Mouse (Mus musculus): ENCODE results near the gene Zer1. TPM values are rescaled to one million over a fixed set of nuclear protein-coding genes. Genes with fewer than 3 reads are reported as not detected.
A peak's percentile ranks its signal among the peaks of the same experiment; 100 is the strongest.

Zer1 gene
- polyA plus RNA-seq, 1 experiment from 2014 or later: 14.5 TPM

DNA sequence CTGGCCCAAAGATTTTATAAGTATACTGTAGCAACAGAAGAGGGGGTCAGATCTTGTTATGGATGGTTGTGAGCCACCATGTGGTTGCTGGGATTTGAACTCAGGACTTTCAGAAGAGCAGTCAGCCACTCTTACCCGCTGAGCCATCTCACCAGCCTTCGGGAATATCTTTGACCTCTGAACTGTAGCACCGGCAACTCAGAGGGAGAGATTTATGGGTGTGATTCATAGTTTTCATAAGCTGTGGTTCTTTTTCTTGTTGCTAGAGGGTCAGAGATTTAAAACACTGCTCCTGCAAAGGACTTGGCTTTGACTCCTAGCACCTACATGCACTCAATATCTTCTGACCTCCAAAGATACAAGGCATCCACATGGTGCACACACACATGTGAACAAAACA lies 48.8 kb downstream of the Zer1 start:
- Histone ChIP-seq H3K4me1 (peaks cover 14% of the 10 kb centered on the region), H3K4me2 (replicated peaks) (no peak overlapping the region), H3K27me3 (no peaks in the 10 kb centered on the region), H3K4me3 (no peak overlapping the region), H3K9me3 (no peaks in the 10 kb centered on the region), H3K27ac (replicated peaks) (no peak overlapping the region), H3K9ac (replicated peaks) (no peak overlapping the region), H3K36me3 (peaks cover 13% of the 10 kb centered on the region)
- 94% methylated on average over 3 of the region's 3 CpGs for WGBS
- ATAC-seq (replicated peaks): no peak

DNA sequence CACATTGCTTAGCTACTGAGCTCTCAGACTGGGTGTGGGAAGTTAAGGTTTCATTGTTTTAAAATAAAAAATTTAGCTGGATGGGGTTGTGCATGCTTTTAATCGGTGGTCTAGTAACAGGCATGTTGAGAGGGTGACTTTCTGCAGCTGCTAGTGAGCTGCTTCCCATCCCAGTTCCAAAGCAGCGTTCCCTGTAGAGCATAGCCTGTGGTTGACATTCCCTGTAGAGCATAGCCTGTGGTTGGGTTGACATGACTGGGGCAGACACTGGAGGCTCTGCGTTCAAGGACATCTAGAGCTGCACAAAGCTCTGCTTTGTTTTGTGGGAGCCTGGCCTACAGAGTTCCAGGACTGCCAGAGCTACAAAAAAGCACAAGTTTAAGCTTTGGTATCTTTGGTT lies 51.1 kb downstream of the Zer1 start:
- Histone ChIP-seq H3K9me3 (no peaks in the 10 kb centered on the region), H3K9ac (replicated peaks) (no peak overlapping the region), H3K4me2 (replicated peaks) (no peak overlapping the region), H3K4me1 (peaks cover 17% of the 10 kb centered on the region), H3K27ac (replicated peaks) (no peak overlapping the region), H3K36me3 (peaks cover 34% of the 10 kb centered on the region), H3K4me3 (no peak overlapping the region), H3K27me3 (no peaks in the 10 kb centered on the region)
- WGBS: 79% methylated on average over 3 of the region's 3 CpGs
- no peak for ATAC-seq (replicated peaks)

GRCm38 (mm10) chr2:30072875-30073274 lies 51.5 kb downstream of the Zer1 start:
- ATAC-seq (replicated peaks): no peak
- Histone ChIP-seq H3K4me2 (replicated peaks) (no peak overlapping the region), H3K9ac (replicated peaks) (no peak overlapping the region), H3K27me3 (no peaks in the 10 kb centered on the region), H3K9me3 (no peaks in the 10 kb centered on the region), H3K4me1 (peaks cover 17% of the 10 kb centered on the region), H3K4me3 (no peak overlapping the region), H3K36me3 (peaks cover 34% of the 10 kb centered on the region), H3K27ac (replicated peaks) (no peak overlapping the region)
- WGBS: 67% methylated on average over 7 of the region's 7 CpGs

- peaks cover 31% of the 10 kb centered on the region for H3K4me1 ChIP-seq
- ATAC-seq (replicated peaks): no peak
- peak overlapping the region; percentile 98 for H3K9ac ChIP-seq (replicated peaks)
- peak overlapping the region; percentile 68 for H3K4me2 ChIP-seq (replicated peaks)
- 9% methylated on average over 7 of the region's 7 CpGs for WGBS
- peak overlapping the region; percentile 97 for H3K4me3 ChIP-seq
- no peaks in the 10 kb centered on the region for H3K27me3 ChIP-seq
- no peak overlapping the region for H3K27ac ChIP-seq (replicated peaks)
- H3K9me3 ChIP-seq: no peaks in the 10 kb centered on the region
- H3K36me3 ChIP-seq: peaks cover 32% of the 10 kb centered on the region
These were observed 56.4 kb downstream of the Zer1 start for GRCm38 (mm10) chr2:30067962-30068361.

DNA sequence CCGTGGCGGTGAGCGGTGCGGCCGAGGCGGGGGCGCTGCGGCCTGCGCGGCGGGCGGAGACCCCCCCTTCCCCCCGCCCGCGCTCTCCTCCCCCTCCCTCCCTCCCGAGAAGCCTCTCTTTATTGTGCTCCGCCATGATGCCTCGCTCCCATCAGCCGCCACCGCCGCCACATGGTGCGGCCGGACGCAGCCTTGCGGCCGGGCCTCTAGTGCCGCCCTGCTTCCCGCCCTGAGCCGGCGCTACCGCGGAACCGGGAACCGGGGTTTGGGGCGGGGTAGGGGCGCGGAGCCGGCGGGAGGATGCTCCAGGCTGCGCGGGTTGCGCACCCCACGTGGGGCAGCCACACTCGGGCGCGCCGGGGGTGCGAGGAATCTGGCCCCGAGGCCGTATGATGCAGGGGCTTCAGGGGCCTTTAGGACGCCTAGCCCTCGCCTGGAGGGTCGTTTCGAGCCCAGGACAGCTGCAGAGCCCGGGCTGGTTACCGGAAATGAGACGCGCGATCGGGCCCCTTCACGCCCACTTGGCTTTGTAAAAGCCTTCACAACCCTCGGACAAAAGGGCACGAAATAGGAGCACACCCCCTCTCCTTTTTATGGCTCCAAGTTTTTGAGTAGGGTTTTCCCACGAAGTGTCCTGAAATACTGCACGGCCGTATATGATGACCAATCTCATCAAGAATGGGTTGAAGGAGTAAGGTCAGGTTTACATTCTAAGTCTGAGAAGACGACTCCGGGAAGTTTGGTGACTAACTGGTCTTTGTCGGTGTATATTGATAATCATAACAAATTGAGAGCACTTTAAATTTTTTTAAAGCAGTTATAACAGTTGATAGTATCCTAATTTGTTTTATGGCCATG lies 57.1 kb downstream of the Zer1 start:
- Histone ChIP-seq H3K4me2 (replicated peaks) (peak overlapping the region; percentile 68), H3K4me1 (peaks cover 38% of the 10 kb centered on the region), H3K36me3 (peaks cover 26% of the 10 kb centered on the region), H3K4me3 (peak overlapping the region; percentile 97), H3K27ac (replicated peaks) (peak overlapping the region; percentile 99), H3K9ac (replicated peaks) (peak overlapping the region; percentile 98), H3K27me3 (no peaks in the 10 kb centered on the region), H3K9me3 (no peaks in the 10 kb centered on the region)
- peak; percentile 48 for ATAC-seq (replicated peaks)
- under 1% methylated on average over 61 of the region's 69 CpGs for WGBS

- 1% methylated on average over 46 of the region's 101 CpGs for WGBS
- Histone ChIP-seq H3K4me2 (replicated peaks) (peak overlapping the region; percentile 74), H3K9me3 (no peaks in the 10 kb centered on the region), H3K9ac (replicated peaks) (peak overlapping the region; percentile 98), H3K4me1 (peaks cover 48% of the 10 kb centered on the region), H3K36me3 (peaks cover 23% of the 10 kb centered on the region), H3K27me3 (no peaks in the 10 kb centered on the region), H3K27ac (replicated peaks) (peak overlapping the region; percentile 99), H3K4me3 (peak overlapping the region; percentile 97)
- peak; percentile 94 for ATAC-seq (replicated peaks)
These were observed 58.1 kb downstream of the Zer1 start for GRCm38 (mm10) chr2:30066046-30066901.

DNA sequence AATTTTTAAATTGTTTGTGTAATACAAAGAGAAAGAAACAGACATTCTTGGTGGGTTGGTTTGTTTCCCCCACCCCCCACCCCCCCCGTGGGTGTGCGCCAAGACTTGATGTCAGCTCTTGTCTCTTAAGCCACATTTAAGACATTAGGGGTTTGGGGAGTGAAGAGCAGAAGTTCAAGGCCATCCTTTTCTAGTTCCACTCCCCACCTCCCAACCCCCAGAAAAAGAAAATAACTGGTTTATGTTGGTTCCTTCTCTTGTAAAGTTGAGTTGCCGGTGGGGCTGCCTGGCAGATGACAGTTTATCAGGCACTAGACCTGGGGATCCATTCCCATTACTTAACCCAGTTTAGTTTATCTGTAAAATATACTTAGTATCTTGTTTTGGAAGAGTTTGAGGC lies 60.1 kb downstream of the Zer1 start:
- H3K36me3 ChIP-seq: peaks cover 9% of the 10 kb centered on the region
- H3K9me3 ChIP-seq: no peaks in the 10 kb centered on the region
- peaks cover 51% of the 10 kb centered on the region for H3K4me1 ChIP-seq
- H3K4me2 ChIP-seq (replicated peaks): 0 out of 2 replicates have a peak overlapping the region, but pooled peaks have one; percentile 97
- 49% methylated on average over 3 of the region's 3 CpGs for WGBS
- no peak overlapping the region for H3K4me3 ChIP-seq
- H3K27me3 ChIP-seq: no peaks in the 10 kb centered on the region
- no peak overlapping the region for H3K9ac ChIP-seq (replicated peaks)
- H3K27ac ChIP-seq (replicated peaks): no peak overlapping the region
- ATAC-seq (replicated peaks): no peak

DNA sequence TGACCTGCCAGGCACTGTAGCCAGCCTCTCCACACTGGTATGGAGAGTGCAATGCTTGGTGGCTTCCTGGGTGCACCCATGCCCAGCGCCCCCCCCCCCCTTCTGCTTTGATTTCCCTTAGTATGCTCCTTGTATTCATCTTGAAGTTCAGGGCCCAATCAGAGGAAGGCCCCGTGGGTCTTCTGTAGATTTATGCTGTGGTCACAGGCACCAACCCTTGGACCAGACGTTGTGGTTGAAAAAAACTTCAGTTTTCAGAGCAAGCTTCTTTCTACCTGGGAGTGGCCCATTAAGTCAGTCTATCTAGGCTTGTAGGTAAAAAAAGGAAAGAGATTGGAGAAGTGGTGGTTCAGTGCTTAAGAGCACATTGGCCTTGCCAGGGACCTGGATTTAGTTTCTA lies 60.6 kb downstream of the Zer1 start:
- no peaks in the 10 kb centered on the region for H3K27me3 ChIP-seq
- no peak overlapping the region for H3K4me3 ChIP-seq
- H3K9me3 ChIP-seq: no peaks in the 10 kb centered on the region
- WGBS: 3% methylated on average over 3 of the region's 3 CpGs
- H3K36me3 ChIP-seq: peaks cover 4% of the 10 kb centered on the region
- H3K9ac ChIP-seq (replicated peaks): no peak overlapping the region
- peak overlapping the region; percentile 97 for H3K4me2 ChIP-seq (replicated peaks)
- peaks cover 51% of the 10 kb centered on the region for H3K4me1 ChIP-seq
- no peak for ATAC-seq (replicated peaks)
- no peak overlapping the region for H3K27ac ChIP-seq (replicated peaks)

DNA sequence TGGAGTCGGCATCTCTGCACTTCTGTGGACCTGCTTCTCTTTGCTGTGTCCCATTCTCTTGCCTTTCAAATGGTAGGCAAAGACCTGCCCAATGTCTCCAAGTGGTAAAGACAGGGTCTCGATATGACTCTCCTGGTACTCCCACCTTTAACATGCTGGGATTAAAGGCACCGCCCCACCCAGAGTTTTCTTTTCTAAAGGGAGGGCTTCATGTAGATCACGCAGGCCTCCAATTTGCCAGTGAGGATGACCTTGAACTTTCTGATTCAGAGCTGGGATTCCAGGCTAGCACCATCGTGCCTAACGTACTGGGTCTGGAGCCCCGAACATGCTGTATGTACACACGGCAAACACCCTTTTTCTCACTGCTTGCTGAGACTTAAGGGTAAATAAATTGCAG lies 61.1 kb downstream of the Zer1 start:
- Histone ChIP-seq H3K4me2 (replicated peaks) (peak overlapping the region; percentile 97), H3K36me3 (no peaks in the 10 kb centered on the region; the same call in 1 of the 2 replicates), H3K9me3 (no peaks in the 10 kb centered on the region), H3K27ac (replicated peaks) (peak overlapping the region; percentile 73), H3K4me1 (peaks cover 46% of the 10 kb centered on the region), H3K9ac (replicated peaks) (peak overlapping the region; percentile 57), H3K4me3 (peak overlapping the region; percentile 60), H3K27me3 (no peaks in the 10 kb centered on the region)
- ATAC-seq (replicated peaks): no peak
- 2% methylated on average over 8 of the region's 8 CpGs for WGBS

GRCm38 (mm10) chr2:30062249-30063093 lies 61.9 kb downstream of the Zer1 start:
- no peaks in the 10 kb centered on the region for H3K36me3 ChIP-seq
- peak overlapping the region; percentile 73 for H3K27ac ChIP-seq (replicated peaks)
- no peak for ATAC-seq (replicated peaks)
- peaks cover 40% of the 10 kb centered on the region for H3K4me1 ChIP-seq
- peak overlapping the region; percentile 97 for H3K4me2 ChIP-seq (replicated peaks)
- no peaks in the 10 kb centered on the region for H3K9me3 ChIP-seq
- no peaks in the 10 kb centered on the region for H3K27me3 ChIP-seq
- peak overlapping the region; percentile 60 for H3K4me3 ChIP-seq
- under 1% methylated on average over 40 of the region's 40 CpGs for WGBS
- peak overlapping the region; percentile 57 for H3K9ac ChIP-seq (replicated peaks)

DNA sequence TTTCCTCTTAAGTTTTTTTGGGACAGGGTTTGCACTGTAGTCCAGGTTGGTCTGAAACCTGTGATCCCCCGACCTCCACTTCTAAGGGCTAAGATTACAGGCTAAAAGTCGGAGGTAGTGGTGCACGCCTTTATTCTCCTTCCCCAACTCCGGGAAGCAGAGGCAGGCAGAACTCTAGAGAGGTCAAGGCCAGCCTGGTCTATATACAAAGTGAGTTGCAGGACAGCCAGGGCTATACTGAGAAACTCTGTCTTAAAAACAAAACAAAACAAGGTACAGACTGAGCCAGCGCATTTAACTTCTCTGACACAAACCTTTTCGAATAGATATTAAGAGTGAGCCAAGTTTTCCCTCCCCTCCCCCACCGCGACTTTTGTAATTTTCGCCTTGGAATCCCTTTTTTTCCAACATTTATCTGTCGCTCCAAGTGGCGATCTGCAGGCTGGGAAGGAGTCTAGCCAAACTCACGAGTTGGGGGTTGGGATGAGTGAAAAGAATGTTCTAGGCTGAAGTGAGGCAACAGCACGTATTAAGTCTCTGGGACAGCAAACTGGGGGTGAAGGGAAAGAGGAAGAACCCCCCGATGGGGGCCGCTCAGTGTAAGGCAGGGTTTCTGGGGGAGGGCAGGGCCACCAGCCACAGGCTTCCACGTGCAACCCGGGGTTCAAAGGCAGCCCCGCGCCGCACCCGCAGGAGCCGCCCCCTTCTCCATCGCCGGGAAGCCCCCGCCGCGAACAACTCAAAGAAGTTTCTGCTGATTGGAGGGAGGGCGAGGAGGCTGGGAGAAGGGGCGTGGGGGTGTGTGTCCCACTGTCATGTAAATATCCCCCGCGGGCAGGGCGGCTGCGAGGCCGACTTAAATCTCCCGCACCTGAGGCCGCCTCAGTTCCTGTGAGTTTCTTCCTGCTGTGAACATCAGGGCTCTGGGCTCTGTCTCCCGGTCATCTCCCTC lies 62.9 kb downstream of the Zer1 start:
- H3K9ac ChIP-seq (replicated peaks): peak overlapping the region; percentile 57
- H3K27ac ChIP-seq (replicated peaks): peak overlapping the region; percentile 73
- peak overlapping the region; percentile 97 for H3K4me2 ChIP-seq (replicated peaks)
- H3K9me3 ChIP-seq: no peaks in the 10 kb centered on the region
- H3K4me3 ChIP-seq: peak overlapping the region; percentile 60
- WGBS: 11% methylated on average over 29 of the region's 37 CpGs
- no peak for ATAC-seq (replicated peaks)
- no peaks in the 10 kb centered on the region for H3K36me3 ChIP-seq
- H3K4me1 ChIP-seq: peaks cover 40% of the 10 kb centered on the region
- no peaks in the 10 kb centered on the region for H3K27me3 ChIP-seq
